Mouse (Mus musculus): Measurements from ENCODE around the gene Phip.

GRCm38 (mm10) chr9:82884177-82884576, 91.1 kb downstream of the Phip start:
- TF ChIP-seq POLR2A (IDR thresholded peaks at IDR 0.05; ENCODE audit: insufficient read length, low read depth) (no peak), USF1 (IDR thresholded peaks at IDR 0.05; ENCODE audit: low read depth) (no peak), MYOD1 (IDR thresholded peaks at IDR 0.05; ENCODE audit: control insufficient read depth in 1 of 3, insufficient read length in 2 of 3, low read depth in 2 of 3) (no peak), E2F4 (IDR thresholded peaks at IDR 0.05; ENCODE audit: insufficient read depth) (no peak), MAX (IDR thresholded peaks at IDR 0.05; ENCODE audit: low read depth) (no peak)
